Mouse (Mus musculus) G1E (cell line): ENCODE results near the gene Chd6.

ENCODE experiments used
- CTCF ChIP-seq: IDR thresholded peaks from 2 replicates; pipeline ENCODE4 v1.5.1; 2012; ENCODE audit warnings: low read depth, low read length, inconsistent platforms, mixed read lengths
- GATA1 ChIP-seq: IDR thresholded peaks from 2 replicates; pipeline ENCODE4 v1.6.1; 2012; ENCODE audit warnings: borderline replicate concordance, low read length, inconsistent platforms, mixed read lengths
- GATA2 ChIP-seq: IDR thresholded peaks from 2 replicates; pipeline ENCODE4 v1.6.1; 2012; ENCODE audit warnings: low read depth, low read length, inconsistent platforms, borderline replicate concordance
- POLR2AphosphoS5 ChIP-seq: IDR thresholded peaks from 2 replicates; pipeline ENCODE4 v1.6.1; 2012; ENCODE audit warnings: low read depth, low read length, inconsistent platforms; ENCODE audit not compliant: insufficient replicate concordance
- TAL1 ChIP-seq: conservative IDR thresholded peaks from 2 replicates; pipeline ENCODE4 v1.6.1; 2012; ENCODE audit warnings: low read depth, low read length, inconsistent platforms, mixed read lengths

GRCm38 (mm10) chr2:161032394-161032793, 76.5 kb downstream of the Chd6 start:
- TF ChIP-seq CTCF (no peak), TAL1 (no peak), GATA2 (no peak), GATA1 (no peak), POLR2AphosphoS5 (no peak)
